In the genomic region with DNA sequence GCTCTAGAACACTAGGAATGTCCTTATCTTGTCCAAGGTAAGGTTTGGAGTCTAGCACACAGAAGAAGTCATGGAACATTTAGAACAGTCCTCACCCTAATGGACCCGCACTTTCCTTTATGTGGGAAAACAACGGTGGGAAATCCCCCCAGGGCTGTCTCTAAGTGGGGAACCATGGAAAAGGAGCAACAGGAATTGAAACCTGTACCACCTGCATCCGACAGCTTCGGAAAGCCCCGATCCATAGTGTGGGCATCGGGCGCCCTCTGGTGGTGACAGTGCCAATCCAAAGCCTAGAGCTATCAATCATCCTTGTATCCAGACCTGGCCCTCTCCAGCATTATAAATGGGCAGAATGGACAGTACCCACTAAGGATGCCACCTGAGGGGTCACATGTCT, we compare ENCODE assay signal across 9 mouse cellular contexts.
A peak's percentile ranks its signal among the peaks of the same experiment; 100 is the strongest.
DNase-seq lines count a peak whose midpoint lies in the region; ATAC-seq and TF ChIP-seq lines count a peak whose summit lies in the region.
"Had no signal": no experiment of that assay in that cellular context is flagged by ENCODE, and none has a peak within 500 bp of the region (broad histone marks: within the 10 kb centered on the region; RNA-seq: fewer than 3 reads in every experiment).

No protein-coding gene starts in this region.

- ATAC-seq in embryonic facial prominence, embryonic 14.5 days (ENCODE audit: low read depth), result 0 out of 2 replicates have a peak, but pooled peaks have one; percentile 47
- no peak; the same call in 1 of the 2 replicates for ATAC-seq in heart, postnatal 0 days (ENCODE audit: insufficient read depth, low read depth)

- peak; percentile 96 for TF ChIP-seq CTCF in ES-Bruce4 (IDR thresholded peaks at IDR 0.05; ENCODE audit: low read depth, low read length)
- TF ChIP-seq CTCF in bone marrow, adult 2 months (IDR thresholded peaks at IDR 0.05; ENCODE audit: control insufficient read depth, insufficient read depth, low read length), result peak; percentile 87
- peak; percentile 88 for TF ChIP-seq CTCF in heart, postnatal 0 days (IDR thresholded peaks at IDR 0.05; ENCODE audit: low read depth)

- H3K27ac ChIP-seq in ES-Bruce4 (ENCODE audit: insufficient read depth, low read length), result no peak overlapping the region
- no peak overlapping the region for H3K27ac ChIP-seq in bone marrow, adult 2 months (ENCODE audit: control insufficient read depth, insufficient read depth, low read depth, low read length, poor library complexity)
- H3K27ac ChIP-seq in embryonic facial prominence, embryonic 14.5 days (replicated peaks; ENCODE audit: low read depth, low read length), result no peak overlapping the region
- no peak overlapping the region for H3K27ac ChIP-seq in heart, postnatal 0 days (ENCODE audit: low read depth)
- H3K27ac ChIP-seq: liver, embryonic 15.5 days had no signal

- H3K4me3 ChIP-seq in ES-Bruce4 (ENCODE audit: low read depth, low read length), result no peak overlapping the region
- H3K4me3 ChIP-seq in bone marrow, adult 2 months (replicated peaks; ENCODE audit: control insufficient read depth, low read depth, low read length), result no peak overlapping the region
- H3K4me3 ChIP-seq in embryonic facial prominence, embryonic 14.5 days (ENCODE audit: low read depth, low read length), result no peak overlapping the region
- H3K4me3 ChIP-seq in heart, postnatal 0 days (ENCODE audit: low read depth, low read length), result no peak overlapping the region
- H3K4me3 ChIP-seq: liver, embryonic 15.5 days had no signal

- peak; percentile 71 for DNase-seq in embryonic facial prominence, embryonic 14.5 days (ENCODE audit: low spot score)
- peak; percentile 46 for DNase-seq in heart, postnatal 0 days (ENCODE audit: low spot score)
- DNase-seq in layer of hippocampus, adult 9-11 months, result peak; percentile 36
- peak; percentile 47 to 75 for DNase-seq in lung, postnatal 4 days
- peak; percentile 78 to 89 for DNase-seq in right cerebral cortex, adult 2 months (ENCODE audit: low spot score in 2 of 2)
- peak; percentile 65 for DNase-seq in urinary bladder, adult 2 months (ENCODE audit: low spot score)

- H3K4me1 ChIP-seq in ES-Bruce4 (ENCODE audit: control insufficient read depth, insufficient read depth, low read length), result no peaks in the 10 kb centered on the region
- no peaks in the 10 kb centered on the region for H3K4me1 ChIP-seq in bone marrow, adult 2 months (ENCODE audit: control insufficient read depth, insufficient read depth, low read length)
- no peaks in the 10 kb centered on the region for H3K4me1 ChIP-seq in embryonic facial prominence, embryonic 14.5 days (ENCODE audit: control insufficient read depth, insufficient read depth, low read length)
- H3K4me1 ChIP-seq in heart, postnatal 0 days (ENCODE audit: control insufficient read depth, insufficient read depth), result no peaks in the 10 kb centered on the region
- H3K4me1 ChIP-seq: liver, embryonic 15.5 days had no signal

- no peak overlapping the region for H3K4me2 ChIP-seq in embryonic facial prominence, embryonic 14.5 days (ENCODE audit: low read depth, low read length)
- no peak overlapping the region for H3K4me2 ChIP-seq in heart, postnatal 0 days (ENCODE audit: low read depth, low read length)
- H3K4me2 ChIP-seq: liver, embryonic 15.5 days had no signal

- no peak for TF ChIP-seq POLR2A in ES-Bruce4 (IDR thresholded peaks at IDR 0.05; ENCODE audit: insufficient read depth, low read length)
- no peak for TF ChIP-seq POLR2A in bone marrow, adult 2 months (IDR thresholded peaks at IDR 0.05; ENCODE audit: borderline replicate concordance, control insufficient read depth, low read depth, low read length)

- no peaks in the 10 kb centered on the region for H3K9me3 ChIP-seq in ES-Bruce4 (replicated peaks; ENCODE audit: control insufficient read depth, insufficient read depth, low read length, poor library complexity, severe bottlenecking)
- no peaks in the 10 kb centered on the region for H3K9me3 ChIP-seq in embryonic facial prominence, embryonic 14.5 days (ENCODE audit: control insufficient read depth, low read length)
- no peaks in the 10 kb centered on the region for H3K9me3 ChIP-seq in heart, postnatal 0 days (replicated peaks; ENCODE audit: control insufficient read depth, low read length)
- H3K9me3 ChIP-seq: liver, embryonic 15.5 days had no signal

- TF ChIP-seq EP300 in ES-Bruce4 (IDR thresholded peaks at IDR 0.05; ENCODE audit: insufficient read depth, low read depth, low read length), result no peak
- no peak for TF ChIP-seq EP300 in heart, postnatal 0 days (IDR thresholded peaks at IDR 0.05; ENCODE audit: low read depth)

- H3K27me3 ChIP-seq in ES-Bruce4 (ENCODE audit: control insufficient read depth, insufficient read depth, low read length, poor library complexity, severe bottlenecking), result no peaks in the 10 kb centered on the region
- H3K27me3 ChIP-seq in embryonic facial prominence, embryonic 14.5 days (replicated peaks; ENCODE audit: control insufficient read depth, insufficient read depth, low read length), result no peaks in the 10 kb centered on the region
- 0 out of 2 replicates have a peak, but pooled peaks cover 4% of the 10 kb centered on the region for H3K27me3 ChIP-seq in heart, postnatal 0 days (ENCODE audit: control insufficient read depth, insufficient read depth, low read length)

- no peaks in the 10 kb centered on the region for H3K36me3 ChIP-seq in ES-Bruce4 (ENCODE audit: control insufficient read depth, insufficient read depth, low read length, poor library complexity, severe bottlenecking)
- H3K36me3 ChIP-seq in embryonic facial prominence, embryonic 14.5 days (ENCODE audit: control insufficient read depth, insufficient read depth, low read length), result no peaks in the 10 kb centered on the region
- no peaks in the 10 kb centered on the region for H3K36me3 ChIP-seq in heart, postnatal 0 days (replicated peaks; ENCODE audit: control insufficient read depth, insufficient read depth, low read length)
- H3K36me3 ChIP-seq: liver, embryonic 15.5 days had no signal

- no peak overlapping the region for H3K9ac ChIP-seq in ES-Bruce4 (ENCODE audit: low read depth, poor library complexity, severe bottlenecking)
- H3K9ac ChIP-seq in embryonic facial prominence, embryonic 14.5 days (ENCODE audit: low read depth, low read length), result no peak overlapping the region
- no peak overlapping the region for H3K9ac ChIP-seq in heart, postnatal 0 days (replicated peaks; ENCODE audit: low read depth, low read length)
- H3K9ac ChIP-seq: liver, embryonic 15.5 days had no signal

- 4% methylated on average over 7 of the region's 7 CpGs for WGBS in bone marrow, adult 2 months
- WGBS in embryonic facial prominence, embryonic 14.5 days, result 0% methylated on average over 7 of the region's 7 CpGs
- WGBS in heart, postnatal 0 days, result 6% methylated on average over 7 of the region's 7 CpGs
